Mouse (Mus musculus): Measurements from ENCODE around the gene Acvr1.

- no peak for TF ChIP-seq CTCF (IDR thresholded peaks at IDR 0.05; ENCODE audit: low read depth, low read length)
- no peak for TF ChIP-seq POLR2A (IDR thresholded peaks at IDR 0.05; ENCODE audit: insufficient read depth, low read length)
- TF ChIP-seq EP300 (IDR thresholded peaks at IDR 0.05; ENCODE audit: insufficient read depth, low read depth, low read length): no peak
Observed at GRCm38 (mm10) chr2:58475578-58475977, 91.4 kb downstream of the Acvr1 start.
